Mouse (Mus musculus) left cerebral cortex, adult 11 months (tissue): ENCODE data around the gene AL607142.1.

Source experiments
- DNase-seq: peaks from one replicate; pipeline ENCODE4 v3.0.0; 2022; ENCODE audit warnings: low spot score

Gene AL607142.1

GRCm38 (mm10) chr4:120064696-120065095 lies at the start of gene AL607142.1:
Gene AL607142.1 (plus strand): TSS chr4:120064996.
- no peak for DNase-seq

- DNase-seq = no peak
Measured at GRCm38 (mm10) chr4:120018426-120018825, 46.4 kb upstream of the AL607142.1 start.

- DNase-seq = no peak
Measured at GRCm38 (mm10) chr4:120022392-120022791, 42.4 kb upstream of the AL607142.1 start.

- no peak for DNase-seq
Measured at GRCm38 (mm10) chr4:120023221-120023840, 41.5 kb upstream of the AL607142.1 start.

- peak; percentile 67 for DNase-seq
Measured at GRCm38 (mm10) chr4:120024071-120024470, 40.7 kb upstream of the AL607142.1 start.

- no peak for DNase-seq
Measured at GRCm38 (mm10) chr4:120027671-120028070, 37.1 kb upstream of the AL607142.1 start.

GRCm38 (mm10) chr4:120029937-120030336 lies 34.9 kb upstream of the AL607142.1 start:
- no peak for DNase-seq

GRCm38 (mm10) chr4:120032320-120032983 lies 32.3 kb upstream of the AL607142.1 start:
- peak; percentile 64 for DNase-seq

GRCm38 (mm10) chr4:120032984-120033355 lies 31.8 kb upstream of the AL607142.1 start:
- no peak for DNase-seq

- no peak for DNase-seq
Measured at GRCm38 (mm10) chr4:120036294-120036693, 28.5 kb upstream of the AL607142.1 start.

- no peak for DNase-seq
Measured at GRCm38 (mm10) chr4:120037007-120037406, 27.8 kb upstream of the AL607142.1 start.

GRCm38 (mm10) chr4:120041520-120041919 lies 23.3 kb upstream of the AL607142.1 start:
- DNase-seq = no peak

- DNase-seq = no peak
Measured at GRCm38 (mm10) chr4:120042480-120042879, 22.3 kb upstream of the AL607142.1 start.

GRCm38 (mm10) chr4:120044612-120045011 lies 20.2 kb upstream of the AL607142.1 start:
- DNase-seq = no peak

- DNase-seq = peak; percentile 55
Measured at GRCm38 (mm10) chr4:120045131-120045537, 19.7 kb upstream of the AL607142.1 start.

GRCm38 (mm10) chr4:120045871-120046270 lies 18.9 kb upstream of the AL607142.1 start:
- DNase-seq = no peak

- DNase-seq = no peak
Measured at GRCm38 (mm10) chr4:120047060-120047459, 17.7 kb upstream of the AL607142.1 start.

- DNase-seq = no peak
Measured at GRCm38 (mm10) chr4:120048274-120048673, 16.5 kb upstream of the AL607142.1 start.

- no peak for DNase-seq
Measured at GRCm38 (mm10) chr4:120049857-120050256, 14.9 kb upstream of the AL607142.1 start.

- DNase-seq = no peak
Measured at GRCm38 (mm10) chr4:120052481-120052880, 12.3 kb upstream of the AL607142.1 start.

GRCm38 (mm10) chr4:120053026-120054005 lies 11.5 kb upstream of the AL607142.1 start:
- no peak for DNase-seq

GRCm38 (mm10) chr4:120054145-120054544 lies 10.7 kb upstream of the AL607142.1 start:
- DNase-seq = no peak

- DNase-seq = no peak
Measured at GRCm38 (mm10) chr4:120056451-120056850, 8.3 kb upstream of the AL607142.1 start.
